Mouse (Mus musculus): ENCODE results near the gene Dgkd.

Dgkd gene

DNA sequence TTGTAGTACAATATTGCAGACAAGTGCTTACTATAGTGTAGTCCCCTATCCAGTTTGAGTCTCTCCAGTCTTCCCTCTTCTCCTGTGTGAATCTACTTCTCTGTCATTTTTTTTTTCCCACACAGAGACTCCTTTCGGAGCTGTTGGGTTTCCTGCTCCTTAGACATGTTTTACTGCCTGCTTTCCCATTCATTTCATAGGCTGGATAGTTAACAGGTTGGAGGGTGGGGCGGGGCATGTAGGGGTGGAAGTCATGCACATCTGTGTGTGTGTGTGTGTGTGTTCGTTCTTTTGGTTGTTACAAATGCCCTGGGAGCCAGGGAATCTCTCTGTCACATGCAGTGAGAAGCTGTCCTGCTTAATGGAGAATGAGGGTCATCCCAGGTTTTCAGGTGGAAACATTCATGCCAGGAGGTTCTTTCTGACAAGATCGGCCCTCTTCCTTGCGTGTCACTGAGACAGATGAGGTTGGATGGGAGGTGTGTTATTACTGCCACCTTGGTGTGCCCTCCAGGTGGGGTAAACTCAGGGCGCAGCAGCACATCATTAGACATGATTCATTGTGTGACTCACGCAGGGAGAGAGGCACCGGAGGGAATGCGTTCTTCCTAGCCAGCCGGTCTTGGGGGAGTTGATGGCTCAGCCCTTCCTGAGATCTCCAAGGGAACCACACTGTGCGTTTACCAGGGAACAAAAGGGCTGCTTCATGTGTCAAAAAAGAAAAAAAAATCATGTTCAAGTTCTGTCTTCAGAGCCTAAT is 4.7 kb upstream of the Dgkd start:
- no peak for DNase-seq (ENCODE audit: low read depth)

GRCm38 (mm10) chr1:87849278-87849677 is 3.8 kb upstream of the Dgkd start:
- DNase-seq (ENCODE audit: low read depth), result no peak

DNA sequence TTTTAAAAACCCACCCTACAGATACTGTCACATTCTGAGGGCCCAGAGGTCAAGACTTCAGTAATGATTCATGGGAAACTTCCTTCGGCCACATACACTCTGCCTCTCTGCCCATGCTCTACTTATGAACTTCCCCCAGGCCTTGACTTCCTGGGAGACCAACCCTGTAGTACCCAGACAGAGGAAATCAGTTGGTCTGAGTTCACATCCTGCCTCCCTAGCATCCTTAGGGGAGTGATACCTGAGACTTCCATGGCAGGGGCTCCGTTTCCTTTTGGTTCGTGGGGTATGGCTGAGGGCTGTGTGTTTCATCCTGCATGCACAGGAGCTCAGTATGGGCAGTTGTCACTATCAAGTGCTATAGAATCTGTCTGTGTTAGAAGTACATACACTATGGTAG is 1.7 kb upstream of the Dgkd start:
- DNase-seq (ENCODE audit: low read depth), result no peak

- DNase-seq (ENCODE audit: low read depth), result no peak
These were observed 851 bp upstream of the Dgkd start for GRCm38 (mm10) chr1:87852081-87852790.

GRCm38 (mm10) chr1:87853601-87854361 is 694 bp downstream of the Dgkd start:
- no peak for DNase-seq (ENCODE audit: low read depth)

DNA sequence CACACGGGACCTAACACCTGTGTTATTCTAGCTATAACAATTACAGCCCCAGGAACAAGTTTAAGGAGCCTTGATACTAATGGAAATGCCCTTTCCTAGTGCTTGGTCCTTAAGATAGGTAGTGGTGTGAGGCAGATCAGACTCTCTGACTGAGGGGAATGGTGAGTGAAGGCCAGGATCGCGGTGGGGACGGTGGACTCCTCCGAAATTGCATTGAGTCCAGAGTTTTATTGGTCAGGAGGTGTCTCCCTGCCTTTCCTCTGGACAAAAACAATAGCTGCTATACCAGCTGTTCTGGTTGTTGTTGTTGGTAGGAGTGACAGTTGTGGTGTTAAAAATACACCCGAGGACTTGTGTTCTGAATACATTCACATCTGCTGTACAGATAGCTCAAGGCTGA is 1.3 kb downstream of the Dgkd start:
- no peak for DNase-seq (ENCODE audit: low read depth)

DNA sequence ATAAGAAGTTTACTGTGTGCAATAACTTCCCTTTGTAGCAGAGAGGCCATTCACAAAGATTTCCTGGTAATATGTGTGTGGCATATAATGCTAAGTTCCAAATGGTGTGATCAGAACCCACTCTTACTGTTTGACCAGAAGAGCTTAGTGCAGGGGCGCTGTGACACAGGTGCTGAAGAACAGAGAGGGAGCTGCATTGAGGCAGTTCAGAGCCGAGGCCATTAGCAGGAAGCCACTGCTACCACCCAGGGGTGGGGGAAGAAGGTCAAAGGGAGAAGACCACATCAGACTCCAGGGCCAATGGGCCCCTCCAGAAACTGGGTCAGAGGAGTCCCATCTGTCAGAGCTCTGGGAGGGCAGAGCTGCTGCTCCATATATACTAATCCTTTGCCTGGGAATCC is 1.8 kb downstream of the Dgkd start:
- no peak for DNase-seq (ENCODE audit: low read depth)

DNA sequence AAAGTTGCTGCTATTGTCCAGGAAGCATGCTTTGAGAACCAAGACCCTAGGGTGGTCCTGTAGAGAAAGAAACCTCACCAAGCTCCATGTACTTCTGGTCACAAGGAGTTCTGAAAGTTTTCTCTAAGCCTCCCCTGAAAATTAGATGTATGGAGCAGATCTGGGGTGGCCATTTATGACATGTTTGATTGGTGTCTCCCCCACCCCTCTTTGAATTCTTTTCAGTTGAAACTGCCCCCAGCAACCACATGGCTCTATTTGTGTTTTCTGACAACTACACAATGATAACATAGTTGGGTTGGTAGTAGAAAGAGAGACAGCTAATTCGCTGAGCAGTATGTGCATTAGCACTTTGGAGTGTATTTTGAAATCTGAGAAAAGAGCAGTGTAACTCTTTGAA is 2.4 kb downstream of the Dgkd start:
- no peak for DNase-seq (ENCODE audit: low read depth)

GRCm38 (mm10) chr1:87856823-87857222 is 3.7 kb downstream of the Dgkd start:
- no peak for DNase-seq (ENCODE audit: low read depth)

DNA sequence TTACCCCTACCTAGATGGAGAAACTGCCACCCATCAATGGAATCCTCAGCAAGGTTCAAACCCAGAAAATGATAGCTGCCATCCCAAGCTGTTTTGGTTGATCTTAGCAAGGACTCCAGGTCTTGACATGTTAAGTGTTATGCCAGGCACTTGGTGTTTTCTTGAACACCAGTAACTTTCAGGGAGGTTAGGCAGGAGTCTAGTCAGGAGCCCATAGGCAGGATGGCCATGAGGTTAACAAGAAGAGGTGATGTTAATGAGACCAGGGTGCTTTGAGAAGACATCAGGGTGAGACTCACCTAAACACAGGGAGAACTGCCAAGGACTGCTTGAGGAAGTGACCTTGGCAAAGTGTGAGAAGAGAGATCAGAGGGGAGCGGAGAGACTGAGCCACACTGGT is 4.9 kb downstream of the Dgkd start:
- no peak for DNase-seq (ENCODE audit: low read depth)

DNA sequence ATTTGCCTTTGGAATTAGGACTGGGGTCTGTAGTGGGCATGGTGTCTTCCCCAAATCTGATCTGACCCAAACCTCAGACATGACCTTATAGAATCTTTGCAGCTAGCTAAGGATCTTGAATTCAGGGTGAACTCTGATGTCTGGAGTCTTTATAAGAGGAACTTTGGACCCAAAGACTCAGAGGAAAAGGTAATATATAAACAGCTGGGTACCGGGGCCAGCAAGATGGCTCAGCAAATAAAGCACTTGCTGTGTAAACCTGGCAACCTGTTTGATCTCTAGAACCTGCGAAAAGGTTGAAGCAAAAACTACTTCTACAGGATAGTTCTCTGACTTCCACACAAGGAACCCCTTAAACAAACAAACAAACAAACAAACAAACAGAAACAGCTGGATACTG is 5.4 kb downstream of the Dgkd start:
- no peak for DNase-seq (ENCODE audit: low read depth)

DNA sequence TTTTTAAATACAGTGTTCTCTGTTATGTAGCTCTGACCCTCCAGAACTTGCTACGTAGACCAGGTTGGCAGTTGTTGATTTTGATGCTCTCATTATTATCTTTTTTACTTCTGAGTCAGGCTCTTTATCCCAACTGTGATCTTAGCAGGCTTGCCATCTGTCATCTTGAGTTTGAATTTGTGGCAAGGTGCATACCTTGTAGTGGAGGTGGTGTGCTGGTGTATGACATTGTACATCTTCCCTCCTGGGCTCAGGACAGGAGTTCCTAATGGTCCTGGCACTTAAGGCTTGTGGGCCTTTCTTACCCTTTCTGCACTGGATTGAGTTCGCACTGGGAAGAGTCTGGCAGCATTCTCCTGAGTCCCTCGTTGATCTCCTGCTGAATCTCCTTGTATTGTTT is 10.5 kb downstream of the Dgkd start:
- no peak for DNase-seq (ENCODE audit: low read depth)

- DNase-seq (ENCODE audit: low read depth), result no peak
These were observed 11.8 kb downstream of the Dgkd start for GRCm38 (mm10) chr1:87864889-87865288.

DNA sequence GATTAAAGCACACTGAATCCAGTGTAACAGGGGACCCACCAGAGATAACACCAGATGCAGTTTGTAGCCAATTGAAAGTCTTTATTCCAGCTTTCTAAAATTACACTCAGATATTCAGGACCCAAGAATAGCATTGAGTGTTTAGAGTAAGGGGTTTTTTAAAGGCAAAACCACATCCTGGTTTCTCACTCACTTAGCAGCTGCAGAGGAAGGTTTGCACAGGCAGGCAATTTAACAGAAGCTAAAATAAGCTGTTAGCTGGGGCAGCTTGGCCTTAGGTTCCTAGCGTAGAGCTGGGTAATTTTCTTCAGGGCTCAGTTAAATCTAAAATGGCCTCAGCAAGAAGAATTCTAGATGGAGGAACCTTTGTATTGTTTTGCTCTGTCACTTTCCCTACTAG is 13.6 kb downstream of the Dgkd start:
- no peak for DNase-seq (ENCODE audit: low read depth)

- DNase-seq (ENCODE audit: low read depth), result no peak
These were observed 18.5 kb downstream of the Dgkd start for GRCm38 (mm10) chr1:87871546-87871945.

GRCm38 (mm10) chr1:87873081-87873480 is 20.0 kb downstream of the Dgkd start:
- no peak for DNase-seq (ENCODE audit: low read depth)

GRCm38 (mm10) chr1:87876065-87876464 is 23.0 kb downstream of the Dgkd start:
- DNase-seq (ENCODE audit: low read depth), result no peak

DNA sequence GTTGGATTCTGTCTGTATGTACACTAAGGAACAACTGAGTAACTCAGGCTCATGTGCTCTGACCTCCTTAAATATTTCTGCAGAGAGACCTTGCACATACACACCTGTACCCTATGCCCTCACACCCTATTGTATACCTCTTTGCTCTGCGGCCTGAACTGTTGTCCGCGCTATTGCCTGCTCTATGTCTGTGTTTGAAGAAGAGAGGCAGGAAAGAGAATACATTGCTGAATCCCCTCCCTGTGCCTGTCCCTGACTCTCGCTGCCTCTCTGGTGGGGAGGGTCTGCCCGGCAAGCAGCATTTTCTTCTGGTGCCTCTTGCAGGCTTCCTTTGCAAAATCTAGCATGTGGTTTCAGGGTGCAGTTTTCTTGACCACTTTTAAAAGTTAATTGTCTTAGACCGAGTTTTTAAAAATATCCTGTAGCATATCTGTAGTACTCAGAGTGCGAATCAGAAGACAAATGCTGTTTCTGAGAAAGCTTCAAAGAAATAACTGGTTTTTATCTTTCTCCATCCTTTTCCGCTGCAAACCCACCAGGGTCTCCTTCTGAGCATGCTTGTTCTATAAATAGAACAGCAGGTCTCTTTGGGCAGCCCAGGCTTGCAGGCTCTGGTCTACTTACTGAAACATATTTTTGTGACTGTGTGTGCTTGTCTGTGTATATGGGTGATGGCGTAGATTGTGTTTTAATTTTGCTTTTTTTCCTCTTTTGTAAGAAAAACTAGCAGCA is 24.6 kb downstream of the Dgkd start:
- no peak for DNase-seq (ENCODE audit: low read depth)

DNA sequence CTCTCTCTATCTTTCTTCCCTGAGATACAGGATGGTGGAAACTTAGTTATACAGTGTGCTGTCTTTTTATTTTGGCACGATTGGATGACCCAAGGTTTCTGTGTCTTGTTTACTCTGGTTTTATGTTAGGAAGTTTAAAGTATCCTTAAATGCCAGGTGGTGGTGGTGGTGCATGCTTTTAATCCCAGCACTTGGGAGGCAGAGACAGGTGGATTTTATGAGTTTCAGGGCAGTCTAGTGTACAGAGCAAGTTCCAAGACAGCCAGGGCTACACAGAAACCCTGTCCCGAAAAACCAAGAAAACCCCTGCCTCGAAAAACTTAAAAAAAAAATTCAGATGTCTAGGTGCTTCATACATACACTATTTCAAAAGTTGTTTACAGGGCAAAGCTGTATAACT is 25.9 kb downstream of the Dgkd start:
- DNase-seq (ENCODE audit: low read depth), result no peak

DNA sequence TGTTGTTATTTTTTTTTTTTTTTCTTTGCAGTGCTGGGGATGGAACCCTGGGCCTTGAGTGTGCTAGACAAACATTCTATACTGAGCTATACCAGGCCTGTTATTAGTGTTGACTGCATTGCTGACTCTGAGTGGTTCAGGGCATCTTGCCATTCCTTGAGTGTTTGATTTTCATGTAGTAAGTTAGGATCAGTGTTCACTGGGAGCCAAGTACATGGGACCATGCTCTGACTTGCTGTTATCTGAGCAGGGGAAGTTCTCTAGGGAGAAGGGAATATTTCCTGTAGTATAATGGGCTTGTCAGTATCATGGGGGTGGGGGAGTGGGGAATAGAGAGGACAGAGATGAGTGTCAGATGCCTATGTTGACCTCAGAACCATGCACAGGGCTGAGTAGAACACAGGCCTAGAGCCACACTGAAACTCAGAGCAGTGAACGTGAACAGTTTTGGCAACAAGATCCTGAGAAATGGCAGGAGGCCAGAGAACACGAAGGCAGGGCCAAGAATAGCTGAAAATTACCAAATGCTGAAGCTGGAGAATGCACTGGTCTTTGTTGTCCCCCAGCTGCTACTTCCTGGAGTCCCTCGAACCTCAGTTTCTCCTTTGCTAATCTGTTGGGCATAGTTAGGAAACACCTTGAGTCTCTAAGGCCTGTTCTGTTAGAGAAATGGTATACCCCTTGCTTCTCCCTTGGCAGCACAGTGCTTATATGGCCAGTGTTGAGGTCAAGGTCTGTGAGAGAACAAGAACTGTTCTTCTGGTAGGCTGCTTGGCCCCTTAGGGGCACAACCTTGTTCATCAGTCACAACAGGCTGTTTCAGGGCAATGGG is 26.6 kb downstream of the Dgkd start:
- no peak for DNase-seq (ENCODE audit: low read depth)

GRCm38 (mm10) chr1:87880326-87880627 is 27.2 kb downstream of the Dgkd start:
- DNase-seq (ENCODE audit: low read depth), result no peak

- no peak for DNase-seq (ENCODE audit: low read depth)
These were observed 27.8 kb downstream of the Dgkd start for GRCm38 (mm10) chr1:87880856-87881255.
